Mouse (Mus musculus): ENCODE measurements at regions not wholly inside any gene's neighbourhood (a gene's known extent, or its start where the extent isn't known, plus 50 kb on each side); places are given as distances from the start of the nearest gene placed in this dataset.

- no peak for TF ChIP-seq CTCF (IDR thresholded peaks at IDR 0.05; ENCODE audit: extremely low read depth, insufficient read depth, insufficient read length, insufficient replicate concordance)
- no peak for TF ChIP-seq POLR2A (IDR thresholded peaks at IDR 0.05; ENCODE audit: low read depth, low read length)
- 84% methylated on average over 3 of the region's 3 CpGs for WGBS
- no peak for DNase-seq (ENCODE audit: low read depth in 1 of 2, low spot score in 2 of 2)
- no peaks in the 10 kb centered on the region for H3K4me1 ChIP-seq (ENCODE audit: control insufficient read depth, insufficient read depth, insufficient read length)
- H3K27ac ChIP-seq (ENCODE audit: insufficient read depth, low read length) = no peak overlapping the region
- H3K27me3 ChIP-seq (ENCODE audit: control insufficient read depth, insufficient read depth, low read length) = no peaks in the 10 kb centered on the region
- H3K4me3 ChIP-seq (ENCODE audit: extremely low read depth, insufficient read depth, insufficient read length) = no peak overlapping the region
- no peaks in the 10 kb centered on the region for H3K36me3 ChIP-seq (ENCODE audit: control insufficient read depth, insufficient read depth, low read length)
Measured at GRCm38 (mm10) chr10:16960971-16961370, 762.0 kb upstream of the Cited2 start.

GRCm38 (mm10) chr10:16962463-16962862, 760.6 kb upstream of the Cited2 start:
- Histone ChIP-seq H3K4me3 (ENCODE audit: extremely low read depth, insufficient read depth, insufficient read length) (no peak overlapping the region), H3K4me1 (ENCODE audit: control insufficient read depth, insufficient read depth, insufficient read length) (no peaks in the 10 kb centered on the region), H3K36me3 (ENCODE audit: control insufficient read depth, insufficient read depth, low read length) (no peaks in the 10 kb centered on the region), H3K27me3 (ENCODE audit: control insufficient read depth, insufficient read depth, low read length) (no peaks in the 10 kb centered on the region), H3K27ac (ENCODE audit: insufficient read depth, low read length) (no peak overlapping the region)
- TF ChIP-seq POLR2A (IDR thresholded peaks at IDR 0.05; ENCODE audit: low read depth, low read length) (no peak), CTCF (IDR thresholded peaks at IDR 0.05; ENCODE audit: extremely low read depth, insufficient read depth, insufficient read length, insufficient replicate concordance) (no peak)
- WGBS = 94% methylated on average over 2 of the region's 2 CpGs
- DNase-seq (ENCODE audit: low read depth in 1 of 2, low spot score in 2 of 2) = no peak

DNA sequence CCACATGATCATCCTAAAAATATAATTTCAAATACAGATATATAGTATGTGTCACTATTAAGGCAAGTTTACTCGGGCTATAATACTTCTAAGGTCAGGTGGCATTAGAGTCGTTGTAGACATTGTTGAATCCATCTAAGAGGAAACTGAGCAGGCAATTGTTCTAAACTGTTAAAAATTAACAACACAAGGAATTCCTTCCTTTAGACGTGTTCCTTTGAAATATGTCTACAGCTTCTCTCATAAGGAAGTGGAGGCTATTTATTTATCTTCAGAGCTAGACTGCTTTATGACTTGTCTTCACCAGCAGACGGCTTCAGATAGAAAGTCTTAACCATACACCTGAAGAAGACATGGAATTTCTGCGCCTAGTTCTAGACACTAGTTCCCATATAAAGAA, 744.2 kb upstream of the Cited2 start:
- no peak overlapping the region for H3K27ac ChIP-seq (ENCODE audit: insufficient read depth, low read length)
- H3K4me1 ChIP-seq (ENCODE audit: control insufficient read depth, insufficient read depth, insufficient read length) = no peaks in the 10 kb centered on the region
- no peaks in the 10 kb centered on the region for H3K27me3 ChIP-seq (ENCODE audit: control insufficient read depth, insufficient read depth, low read length)
- TF ChIP-seq POLR2A (IDR thresholded peaks at IDR 0.05; ENCODE audit: low read depth, low read length) (no peak), CTCF (IDR thresholded peaks at IDR 0.05; ENCODE audit: extremely low read depth, insufficient read depth, insufficient read length, insufficient replicate concordance) (no peak)
- no peak for DNase-seq (ENCODE audit: low read depth in 1 of 2, low spot score in 2 of 2)
- H3K4me3 ChIP-seq (ENCODE audit: extremely low read depth, insufficient read depth, insufficient read length) = no peak overlapping the region
- 85% methylated on average over 5 of the region's 5 CpGs for WGBS
- H3K36me3 ChIP-seq (ENCODE audit: control insufficient read depth, insufficient read depth, low read length) = no peaks in the 10 kb centered on the region

GRCm38 (mm10) chr10:16990227-16990626, 732.8 kb upstream of the Cited2 start:
- Histone ChIP-seq H3K4me1 (ENCODE audit: control insufficient read depth, insufficient read depth, insufficient read length) (no peaks in the 10 kb centered on the region), H3K27ac (ENCODE audit: insufficient read depth, low read length) (no peak overlapping the region), H3K36me3 (ENCODE audit: control insufficient read depth, insufficient read depth, low read length) (no peaks in the 10 kb centered on the region), H3K4me3 (ENCODE audit: extremely low read depth, insufficient read depth, insufficient read length) (no peak overlapping the region), H3K27me3 (ENCODE audit: control insufficient read depth, insufficient read depth, low read length) (no peaks in the 10 kb centered on the region)
- DNase-seq (ENCODE audit: low read depth in 1 of 2, low spot score in 2 of 2) = no peak
- no peak for TF ChIP-seq CTCF (IDR thresholded peaks at IDR 0.05; ENCODE audit: extremely low read depth, insufficient read depth, insufficient read length, insufficient replicate concordance)
- TF ChIP-seq POLR2A (IDR thresholded peaks at IDR 0.05; ENCODE audit: low read depth, low read length) = no peak
- WGBS = 74% methylated on average over 1 of the region's 1 CpGs

GRCm38 (mm10) chr10:16993789-16994188, 729.2 kb upstream of the Cited2 start:
- Histone ChIP-seq H3K36me3 (ENCODE audit: control insufficient read depth, insufficient read depth, low read length) (no peaks in the 10 kb centered on the region), H3K4me1 (ENCODE audit: control insufficient read depth, insufficient read depth, insufficient read length) (no peaks in the 10 kb centered on the region), H3K27ac (ENCODE audit: insufficient read depth, low read length) (no peak overlapping the region), H3K4me3 (ENCODE audit: extremely low read depth, insufficient read depth, insufficient read length) (no peak overlapping the region), H3K27me3 (ENCODE audit: control insufficient read depth, insufficient read depth, low read length) (no peaks in the 10 kb centered on the region)
- TF ChIP-seq POLR2A (IDR thresholded peaks at IDR 0.05; ENCODE audit: low read depth, low read length) = no peak
- no peak for TF ChIP-seq CTCF (IDR thresholded peaks at IDR 0.05; ENCODE audit: extremely low read depth, insufficient read depth, insufficient read length, insufficient replicate concordance)
- DNase-seq (ENCODE audit: low read depth in 1 of 2, low spot score in 2 of 2) = no peak
- WGBS = 83% methylated on average over 2 of the region's 2 CpGs

DNA sequence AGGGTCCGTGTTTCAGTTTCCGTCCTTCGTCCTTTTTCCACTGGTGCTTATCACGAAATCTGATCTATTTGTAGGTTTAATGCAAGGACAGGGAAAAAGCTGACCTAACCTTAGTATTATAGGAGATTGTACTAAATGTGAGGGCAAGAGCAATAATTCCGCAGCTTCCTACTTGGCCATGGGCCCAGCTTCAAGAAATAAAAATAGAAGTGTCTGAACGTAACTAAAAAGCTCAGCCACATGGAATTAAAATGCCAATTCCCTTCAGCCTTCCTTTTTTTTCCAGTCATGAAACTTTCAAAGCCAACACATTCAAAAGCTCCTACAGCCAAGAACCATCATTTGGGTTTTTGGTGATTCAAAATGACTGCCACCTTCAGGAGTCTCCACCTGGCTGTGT, 728.5 kb upstream of the Cited2 start:
- H3K27me3 ChIP-seq (ENCODE audit: control insufficient read depth, insufficient read depth, low read length) = no peaks in the 10 kb centered on the region
- no peak overlapping the region for H3K4me3 ChIP-seq (ENCODE audit: extremely low read depth, insufficient read depth, insufficient read length)
- H3K27ac ChIP-seq (ENCODE audit: insufficient read depth, low read length) = no peak overlapping the region
- TF ChIP-seq CTCF (IDR thresholded peaks at IDR 0.05; ENCODE audit: extremely low read depth, insufficient read depth, insufficient read length, insufficient replicate concordance) (no peak), POLR2A (IDR thresholded peaks at IDR 0.05; ENCODE audit: low read depth, low read length) (no peak)
- WGBS = 76% methylated on average over 6 of the region's 6 CpGs
- no peaks in the 10 kb centered on the region for H3K36me3 ChIP-seq (ENCODE audit: control insufficient read depth, insufficient read depth, low read length)
- no peak for DNase-seq (ENCODE audit: low read depth in 1 of 2, low spot score in 2 of 2)
- no peaks in the 10 kb centered on the region for H3K4me1 ChIP-seq (ENCODE audit: control insufficient read depth, insufficient read depth, insufficient read length)

DNA sequence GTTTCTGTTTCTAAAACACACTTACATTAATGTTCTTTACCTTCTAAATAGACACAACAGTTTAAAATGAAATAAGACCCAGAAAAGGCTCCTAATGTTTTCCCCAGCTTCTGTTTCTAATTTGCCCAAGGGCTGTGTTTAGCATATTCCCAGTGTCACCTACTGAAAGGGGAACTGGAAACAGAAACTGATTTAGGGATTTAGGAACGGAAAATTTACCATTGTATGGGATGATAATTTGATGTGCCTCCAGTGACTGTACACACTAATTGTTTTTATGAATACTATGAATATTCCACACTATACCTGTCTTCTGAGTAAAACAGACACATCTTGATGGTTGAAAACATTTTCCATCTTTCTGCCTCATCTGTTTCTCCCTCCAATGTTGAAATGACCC, 728.0 kb upstream of the Cited2 start:
- Histone ChIP-seq H3K27ac (ENCODE audit: insufficient read depth, low read length) (no peak overlapping the region), H3K4me3 (ENCODE audit: extremely low read depth, insufficient read depth, insufficient read length) (no peak overlapping the region), H3K36me3 (ENCODE audit: control insufficient read depth, insufficient read depth, low read length) (no peaks in the 10 kb centered on the region), H3K4me1 (ENCODE audit: control insufficient read depth, insufficient read depth, insufficient read length) (no peaks in the 10 kb centered on the region), H3K27me3 (ENCODE audit: control insufficient read depth, insufficient read depth, low read length) (no peaks in the 10 kb centered on the region)
- TF ChIP-seq CTCF (IDR thresholded peaks at IDR 0.05; ENCODE audit: extremely low read depth, insufficient read depth, insufficient read length, insufficient replicate concordance) (no peak), POLR2A (IDR thresholded peaks at IDR 0.05; ENCODE audit: low read depth, low read length) (no peak)
- 76% methylated on average over 1 of the region's 1 CpGs for WGBS
- DNase-seq (ENCODE audit: low read depth in 1 of 2, low spot score in 2 of 2) = no peak

All from spleen, adult 2 months (tissue).